Mouse (Mus musculus) forebrain, embryonic 13.5 days (tissue): ENCODE measurements around the gene Ppp2r1b. TPM values are rescaled to one million over a fixed set of nuclear protein-coding genes. Genes with fewer than 3 reads are reported as not detected.

ENCODE experiments used
- ATAC-seq: fragments of 200-750 bp; cut with Nextera tagmentation; 2 replicates; pipeline ENCODE4 v1.8.0; 2017
- H3K27ac ChIP-seq: fragments of 300-500 bp; sonication (generic); 2 replicates; pipeline ENCODE4 v1.5.1; 2015; ENCODE audit warnings: inconsistent platforms, mild to moderate bottlenecking, moderate library complexity
- H3K27me3 ChIP-seq: fragments of 300-500 bp; sonication (generic); 2 replicates; pipeline ENCODE4 v1.6.1; 2015; ENCODE audit warnings: mild to moderate bottlenecking, inconsistent platforms
- H3K36me3 ChIP-seq: fragments of 300-500 bp; sonication (generic); 2 replicates; pipeline ENCODE4 v1.6.1; 2015; ENCODE audit warnings: mild to moderate bottlenecking, inconsistent platforms; ENCODE audit not compliant: poor library complexity, severe bottlenecking
- H3K4me1 ChIP-seq: fragments of 300-500 bp; sonication (generic); 2 replicates; pipeline ENCODE4 v1.6.1; 2015; ENCODE audit warnings: inconsistent platforms
- H3K4me2 ChIP-seq: fragments of 300-500 bp; sonication (generic); 2 replicates; pipeline ENCODE4 v1.6.1; 2015; ENCODE audit warnings: inconsistent platforms, mild to moderate bottlenecking, moderate library complexity
- H3K4me3 ChIP-seq: fragments of 300-500 bp; sonication (generic); 2 replicates; pipeline ENCODE4 v1.5.1; 2015; ENCODE audit warnings: mild to moderate bottlenecking, inconsistent platforms
- H3K9ac ChIP-seq: fragments of 300-500 bp; sonication (generic); 2 replicates; pipeline ENCODE4 v1.6.1; 2015; ENCODE audit warnings: mild to moderate bottlenecking, inconsistent platforms
- H3K9me3 ChIP-seq: fragments of 300-500 bp; sonication (generic); replicated peaks from 2 replicates; pipeline ENCODE4 v1.6.1; 2016; ENCODE audit warnings: inconsistent platforms
- WGBS: fragments of 180-500 bp; shearing (Covaris S2); methylation state at CpG from one replicate; pipeline ENCODE4 v1.1.7; 2015; 5-methylcytosine and 5-hydroxymethylcytosine counted together
- polyA plus RNA-seq: library from polyadenylated mRNA; unstranded; fragments of >200 nt; fragmentation: Nextera tagmentation; extraction: Ambion mirVana; gene quantifications from 2 replicates; pipeline ENCODE4 v1.2.1, GENCODE M21; 2015

The Ppp2r1b gene
- polyA plus RNA-seq, result 86.3 and 89.7 TPM in 2 replicates

DNA sequence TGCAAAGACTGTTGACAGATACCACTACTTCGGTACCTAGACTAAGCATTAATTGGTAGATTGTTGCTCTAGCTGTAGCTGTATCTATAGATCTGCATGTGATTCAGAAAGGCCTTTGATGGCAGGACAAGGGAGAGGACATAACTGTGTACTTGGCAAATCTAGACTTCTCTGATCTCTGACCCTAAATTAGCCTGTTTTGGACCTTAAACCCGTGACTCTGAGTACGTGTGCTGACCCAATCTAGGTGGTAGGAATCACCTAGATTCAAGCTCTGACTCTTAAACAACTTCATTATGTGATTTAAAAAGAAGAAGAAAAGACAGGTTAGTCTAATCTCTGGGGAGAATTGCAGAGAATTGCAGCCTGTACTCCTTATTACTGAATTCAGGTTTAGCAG is at the start of gene Ppp2r1b:
Ppp2r1b (plus strand) TSS at position 221 of the 400 bp plus-strand sequence.
- no peaks in the 10 kb centered on the region for H3K4me1 ChIP-seq
- H3K4me2 ChIP-seq, result no peak within 1 kb of the TSS
- 96% methylated on average over 3 of the region's 3 CpGs for WGBS
- H3K27ac ChIP-seq, result no peak within 1 kb of the TSS
- no peaks in the 10 kb centered on the region for H3K9me3 ChIP-seq
- peaks cover 18% of the 10 kb centered on the region for H3K36me3 ChIP-seq
- no peak within 1 kb of the TSS for H3K4me3 ChIP-seq
- H3K9ac ChIP-seq, result no peak within 1 kb of the TSS
- H3K27me3 ChIP-seq, result no peaks in the 10 kb centered on the region
- ATAC-seq, result no peak

DNA sequence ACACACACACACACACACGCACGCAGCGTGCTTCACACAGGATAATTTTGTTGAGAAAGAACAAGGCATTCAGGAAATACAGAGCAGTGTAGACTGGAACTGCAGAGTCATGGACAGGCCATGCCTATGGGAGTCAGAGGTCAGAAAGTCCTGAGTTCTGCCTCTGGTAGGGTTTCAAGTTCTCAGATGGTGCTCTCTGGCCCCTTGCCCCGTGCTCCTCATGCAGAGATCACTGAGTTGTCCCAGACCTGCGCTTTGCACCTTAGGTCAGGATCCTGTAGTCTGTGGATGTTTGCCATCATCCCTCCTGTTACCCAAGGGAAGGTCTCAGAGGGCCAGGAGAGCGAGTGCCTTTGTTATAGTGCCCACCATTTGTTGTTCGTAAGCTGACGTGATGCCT is 48.3 kb upstream of the Ppp2r1b start:
- Histone ChIP-seq H3K4me2 (no peak overlapping the region), H3K27ac (no peak overlapping the region), H3K4me3 (no peak overlapping the region), H3K4me1 (no peaks in the 10 kb centered on the region), H3K9ac (no peak overlapping the region), H3K27me3 (no peaks in the 10 kb centered on the region), H3K9me3 (no peaks in the 10 kb centered on the region), H3K36me3 (peaks cover 63% of the 10 kb centered on the region)
- WGBS, result 91% methylated on average over 8 of the region's 8 CpGs
- ATAC-seq, result no peak

DNA sequence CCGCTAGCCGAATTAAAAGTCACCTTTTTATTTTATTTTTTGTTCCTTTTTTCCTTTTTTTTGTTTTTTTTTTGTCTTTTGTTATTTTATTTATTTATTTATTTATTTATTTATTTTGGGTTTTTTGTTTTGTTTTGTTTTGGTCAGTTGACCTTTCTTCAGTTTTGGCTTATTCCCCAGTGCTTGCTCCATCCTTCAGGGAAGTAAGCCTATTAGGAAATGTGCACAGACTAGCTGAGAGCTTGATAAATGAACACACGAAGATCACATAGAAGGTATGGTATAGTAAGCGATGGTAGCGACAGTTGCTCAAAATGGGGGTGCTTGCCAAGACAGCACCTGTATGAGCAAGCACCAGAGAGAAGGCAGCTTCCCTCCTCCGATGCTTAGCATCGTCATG is 47.5 kb upstream of the Ppp2r1b start:
- Histone ChIP-seq H3K9ac (no peak overlapping the region), H3K36me3 (peaks cover 62% of the 10 kb centered on the region), H3K4me2 (no peak overlapping the region)

DNA sequence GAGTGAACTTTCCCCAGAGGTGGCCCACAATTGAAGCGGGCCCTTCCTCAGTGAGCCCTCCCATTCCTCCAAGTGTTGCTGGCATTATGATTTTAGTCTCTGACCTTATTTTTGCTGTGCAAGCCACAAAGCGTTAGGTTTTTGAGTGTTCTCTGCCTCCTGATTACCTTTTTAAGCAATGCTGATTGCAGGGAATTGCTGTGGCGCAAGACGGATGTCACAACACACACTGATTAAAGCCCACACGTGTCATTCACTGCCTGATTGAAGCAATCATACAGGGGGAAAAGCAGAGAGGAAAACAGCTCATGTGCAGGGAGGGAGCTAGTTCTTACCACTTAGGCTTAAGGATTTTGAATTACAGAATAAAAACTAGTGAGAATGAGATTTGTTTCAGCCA is 46.7 kb upstream of the Ppp2r1b start:
- H3K27me3 ChIP-seq, result no peaks in the 10 kb centered on the region
- 73% methylated on average over 5 of the region's 5 CpGs for WGBS
- H3K36me3 ChIP-seq, result peaks cover 66% of the 10 kb centered on the region
- no peak overlapping the region for H3K4me3 ChIP-seq
- H3K4me1 ChIP-seq, result no peaks in the 10 kb centered on the region
- H3K9ac ChIP-seq, result no peak overlapping the region
- no peak for ATAC-seq
- no peaks in the 10 kb centered on the region for H3K9me3 ChIP-seq
- no peak overlapping the region for H3K4me2 ChIP-seq
- H3K27ac ChIP-seq, result no peak overlapping the region

More for the DNA sequence above, 47.5 kb upstream of the Ppp2r1b start:
- H3K9me3 ChIP-seq, result no peaks in the 10 kb centered on the region
- ATAC-seq, result no peak
- no peak overlapping the region for H3K27ac ChIP-seq
- H3K4me3 ChIP-seq, result no peak overlapping the region
- no peaks in the 10 kb centered on the region for H3K27me3 ChIP-seq
- H3K4me1 ChIP-seq, result no peaks in the 10 kb centered on the region
- 96% methylated on average over 7 of the region's 7 CpGs for WGBS

DNA sequence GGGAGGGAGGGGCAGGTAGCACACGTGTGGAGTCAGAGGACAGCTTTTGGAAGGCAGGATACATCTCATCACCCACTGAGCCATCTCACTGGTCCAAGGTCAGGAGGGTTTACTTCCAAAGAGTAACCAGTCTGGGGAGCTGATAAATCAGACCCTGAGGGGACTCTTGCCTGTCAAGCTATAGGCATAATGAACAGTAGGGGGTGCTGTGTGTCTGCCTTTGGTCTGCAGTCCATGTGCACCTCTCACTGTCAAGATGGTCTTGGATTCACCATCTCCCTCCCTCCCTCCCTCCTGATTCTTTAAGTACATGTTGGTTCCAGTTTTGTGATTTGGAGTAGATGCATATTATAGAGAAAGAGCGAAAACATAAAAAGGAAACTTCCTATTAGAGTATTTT is 44.1 kb upstream of the Ppp2r1b start:
- Histone ChIP-seq H3K4me1 (no peaks in the 10 kb centered on the region), H3K27ac (no peak overlapping the region), H3K9me3 (no peaks in the 10 kb centered on the region), H3K36me3 (peaks cover 71% of the 10 kb centered on the region), H3K9ac (no peak overlapping the region), H3K4me2 (no peak overlapping the region), H3K27me3 (no peaks in the 10 kb centered on the region), H3K4me3 (no peak overlapping the region)
- ATAC-seq, result peak; percentile 51; the same call in 1 of the 2 replicates
- WGBS, result 73% methylated on average over 2 of the region's 2 CpGs

DNA sequence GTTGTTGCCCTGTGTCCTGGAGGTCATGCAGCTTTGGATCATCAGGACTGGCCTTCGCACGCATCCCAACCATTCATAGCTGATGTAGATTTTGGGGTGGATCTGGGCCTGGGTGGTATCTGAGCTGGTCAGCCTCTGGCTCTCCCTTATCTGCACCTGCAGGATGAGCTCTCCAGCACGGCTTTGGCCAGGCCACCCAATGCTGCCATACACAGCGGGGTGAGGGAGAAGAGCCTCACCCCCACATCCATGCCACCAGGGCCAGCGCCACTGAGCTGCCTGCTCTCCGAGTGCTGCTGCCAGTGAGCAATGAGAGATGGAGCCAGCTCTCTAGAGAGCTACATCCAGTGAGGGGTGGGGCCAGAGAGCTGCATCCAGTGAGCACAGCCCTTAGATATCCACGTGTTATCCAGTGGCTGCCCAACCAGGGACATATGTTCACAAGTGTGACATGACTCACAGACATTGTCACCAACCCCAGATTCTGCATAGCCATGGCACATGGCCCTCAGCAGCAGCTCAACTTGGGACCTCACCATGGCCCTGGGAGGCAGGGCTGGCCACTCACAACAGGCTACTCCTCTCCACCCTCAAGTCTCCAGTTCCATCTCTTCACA is 41.9 kb upstream of the Ppp2r1b start:
- no peak overlapping the region for H3K27ac ChIP-seq

DNA sequence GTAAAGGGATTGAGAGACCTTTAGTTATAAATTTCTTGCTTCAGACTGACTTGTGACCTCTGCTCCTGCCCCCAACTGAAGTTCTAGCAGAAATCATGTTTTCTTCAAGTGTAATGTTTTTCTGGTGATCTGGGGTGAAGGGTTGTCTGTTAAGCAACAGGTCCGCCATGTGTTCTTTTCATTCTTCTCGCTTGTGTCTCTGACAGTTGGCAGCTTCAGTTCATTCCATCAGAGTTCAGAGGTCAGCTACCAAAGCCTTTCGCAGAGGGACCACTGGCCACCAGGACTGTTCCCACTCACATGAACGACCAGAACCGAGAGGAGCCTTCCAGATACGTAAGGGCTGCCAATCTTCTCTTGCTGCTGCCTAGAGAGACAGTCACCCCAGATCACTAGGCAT is 36.6 kb upstream of the Ppp2r1b start:
- peaks cover 78% of the 10 kb centered on the region for H3K36me3 ChIP-seq
- WGBS, result 86% methylated on average over 6 of the region's 6 CpGs
- ATAC-seq, result no peak

More for the DNA sequence above, 41.9 kb upstream of the Ppp2r1b start:
- Histone ChIP-seq H3K9ac (no peak overlapping the region), H3K9me3 (no peaks in the 10 kb centered on the region), H3K27me3 (no peaks in the 10 kb centered on the region), H3K4me2 (no peak overlapping the region), H3K4me1 (no peaks in the 10 kb centered on the region), H3K36me3 (peaks cover 78% of the 10 kb centered on the region), H3K4me3 (no peak overlapping the region)
- no peak for ATAC-seq
- 91% methylated on average over 7 of the region's 7 CpGs for WGBS

DNA sequence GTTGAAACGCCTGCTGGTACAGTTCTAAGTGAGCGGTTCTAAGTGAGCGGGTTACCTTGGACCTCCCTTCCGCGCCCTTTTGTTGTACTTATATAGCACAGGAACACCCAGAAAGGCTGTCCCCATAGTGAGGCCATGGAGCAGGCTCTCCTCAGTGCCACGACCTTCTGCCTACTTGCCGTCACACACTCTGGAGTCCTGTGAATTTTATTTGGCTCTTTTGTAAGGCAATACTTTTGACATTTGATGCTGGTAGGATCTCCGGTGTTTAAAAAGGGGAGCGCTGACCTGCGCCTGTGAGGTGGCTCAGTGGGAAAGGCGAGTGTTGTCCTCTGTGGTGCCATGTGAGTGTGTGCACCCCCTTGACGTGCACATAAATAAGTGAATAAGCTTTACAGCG is 36.0 kb upstream of the Ppp2r1b start:
- no peak overlapping the region for H3K27ac ChIP-seq
- peaks cover 78% of the 10 kb centered on the region for H3K36me3 ChIP-seq
- ATAC-seq, result no peak
- no peak overlapping the region for H3K9ac ChIP-seq
- 0 out of 2 replicates have a peak, but pooled peaks cover 2% of the 10 kb centered on the region for H3K9me3 ChIP-seq
- no peak overlapping the region for H3K4me3 ChIP-seq
- WGBS, result 91% methylated on average over 13 of the region's 13 CpGs
- no peaks in the 10 kb centered on the region for H3K4me1 ChIP-seq
- H3K4me2 ChIP-seq, result no peak overlapping the region
- H3K27me3 ChIP-seq, result no peaks in the 10 kb centered on the region

More for the DNA sequence above, 36.6 kb upstream of the Ppp2r1b start:
- no peak overlapping the region for H3K9ac ChIP-seq
- no peaks in the 10 kb centered on the region for H3K27me3 ChIP-seq
- no peak overlapping the region for H3K27ac ChIP-seq
- no peak overlapping the region for H3K4me3 ChIP-seq
- no peak overlapping the region for H3K4me2 ChIP-seq
- H3K4me1 ChIP-seq, result no peaks in the 10 kb centered on the region
- H3K9me3 ChIP-seq, result no peaks in the 10 kb centered on the region

DNA sequence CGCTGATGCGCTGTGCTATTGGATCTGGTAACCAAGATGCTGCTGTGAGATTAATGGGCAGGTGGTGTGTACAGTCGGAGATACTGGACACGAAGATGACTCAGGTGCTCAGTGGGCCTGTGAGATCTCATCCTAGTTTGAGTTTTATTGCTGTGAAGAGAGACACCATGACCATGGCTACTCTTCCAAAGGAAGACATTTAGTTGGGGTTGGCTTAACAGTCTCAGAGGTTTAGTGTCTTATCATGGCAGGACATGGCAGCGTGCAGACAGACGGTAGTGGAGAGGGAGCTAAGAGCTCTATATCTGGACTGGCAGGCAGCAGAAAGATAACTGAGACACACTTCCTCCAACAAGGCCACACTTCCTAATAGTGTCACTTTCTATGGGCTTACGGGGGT is 33.9 kb upstream of the Ppp2r1b start:
- Histone ChIP-seq H3K9ac (no peak overlapping the region), H3K36me3 (peaks cover 72% of the 10 kb centered on the region), H3K27ac (no peak overlapping the region), H3K27me3 (no peaks in the 10 kb centered on the region), H3K9me3 (0 out of 2 replicates have a peak, but pooled peaks cover 3% of the 10 kb centered on the region), H3K4me3 (no peak overlapping the region), H3K4me2 (no peak overlapping the region), H3K4me1 (no peaks in the 10 kb centered on the region)
- ATAC-seq, result no peak
- WGBS, result 96% methylated on average over 7 of the region's 7 CpGs

DNA sequence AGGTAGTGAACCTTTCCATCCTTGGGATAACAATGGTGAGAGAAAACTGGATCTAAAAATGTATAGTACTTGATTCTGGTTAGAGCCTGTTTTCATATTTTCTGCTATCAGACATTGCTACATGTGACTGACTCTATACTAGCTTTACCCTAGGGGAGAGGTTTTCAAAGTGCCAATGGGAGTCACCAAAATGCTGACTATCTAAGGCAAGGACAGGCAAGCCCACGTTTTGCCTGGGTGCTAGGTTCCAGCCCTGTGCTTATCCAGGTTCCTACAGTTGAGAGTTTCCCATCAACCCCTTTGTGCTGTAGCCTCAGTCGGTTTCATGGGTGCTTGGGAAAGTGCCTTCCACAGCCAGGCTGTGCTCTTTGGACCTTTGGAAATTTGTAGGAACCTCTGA is 33.4 kb upstream of the Ppp2r1b start:
- 75% methylated on average over 2 of the region's 2 CpGs for WGBS
- peaks cover 74% of the 10 kb centered on the region for H3K36me3 ChIP-seq

DNA sequence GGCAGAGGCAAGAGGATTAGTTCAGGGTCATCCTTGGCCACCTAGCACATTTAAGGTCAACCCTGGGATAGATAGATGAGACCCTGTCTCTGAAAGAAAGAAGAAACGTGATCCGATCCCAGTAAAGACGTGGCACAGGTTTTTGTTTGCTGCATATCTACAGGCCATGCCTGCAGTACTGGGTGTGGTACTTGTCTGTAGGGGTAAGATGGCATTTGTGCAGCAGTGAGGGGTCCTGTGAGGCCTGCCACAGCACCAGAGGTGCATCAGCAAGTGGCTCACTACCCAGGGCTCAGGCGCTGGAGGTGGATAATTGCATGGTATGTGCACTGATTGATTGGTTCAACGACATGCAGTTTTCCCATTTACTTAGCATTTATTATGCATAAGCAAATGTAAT is 31.3 kb upstream of the Ppp2r1b start:
- WGBS, result 91% methylated on average over 5 of the region's 5 CpGs

More for the DNA sequence above, 33.4 kb upstream of the Ppp2r1b start:
- no peak overlapping the region for H3K4me2 ChIP-seq
- no peaks in the 10 kb centered on the region for H3K4me1 ChIP-seq
- H3K9ac ChIP-seq, result no peak overlapping the region
- H3K27me3 ChIP-seq, result no peaks in the 10 kb centered on the region
- 0 out of 2 replicates have a peak, but pooled peaks cover 3% of the 10 kb centered on the region for H3K9me3 ChIP-seq
- no peak overlapping the region for H3K27ac ChIP-seq
- ATAC-seq, result no peak
- no peak overlapping the region for H3K4me3 ChIP-seq

DNA sequence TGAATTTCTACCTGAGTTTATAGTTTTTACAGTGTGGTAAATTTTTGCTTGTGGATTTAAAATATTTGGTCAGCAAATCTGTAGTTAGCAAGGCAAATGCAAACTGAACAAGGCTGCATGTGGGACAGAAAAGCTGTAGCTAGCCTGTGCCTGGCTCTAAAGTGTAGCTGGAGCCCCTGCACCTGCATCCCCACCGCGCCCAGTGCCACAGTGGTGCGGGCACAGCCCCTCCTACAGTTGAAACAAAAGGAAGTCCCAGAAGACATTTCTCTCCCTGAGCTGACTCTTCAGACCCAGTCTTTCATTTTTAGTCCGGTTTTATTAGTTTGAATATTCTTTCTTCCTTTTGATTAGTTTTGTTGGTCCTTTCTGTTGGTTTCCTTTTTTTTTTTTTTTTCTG is 29.4 kb upstream of the Ppp2r1b start:
- H3K9ac ChIP-seq, result no peak overlapping the region
- no peaks in the 10 kb centered on the region for H3K27me3 ChIP-seq
- H3K4me1 ChIP-seq, result no peaks in the 10 kb centered on the region
- peaks cover 60% of the 10 kb centered on the region for H3K36me3 ChIP-seq
- no peak overlapping the region for H3K4me3 ChIP-seq
- no peak overlapping the region for H3K27ac ChIP-seq
- ATAC-seq, result no peak
- no peak overlapping the region for H3K4me2 ChIP-seq
- WGBS, result 98% methylated on average over 4 of the region's 4 CpGs
- 0 out of 2 replicates have a peak, but pooled peaks cover 3% of the 10 kb centered on the region for H3K9me3 ChIP-seq

More for the DNA sequence above, 31.3 kb upstream of the Ppp2r1b start:
- Histone ChIP-seq H3K27ac (no peak overlapping the region), H3K9ac (no peak overlapping the region), H3K4me1 (no peaks in the 10 kb centered on the region), H3K9me3 (0 out of 2 replicates have a peak, but pooled peaks cover 3% of the 10 kb centered on the region), H3K27me3 (no peaks in the 10 kb centered on the region), H3K4me3 (no peak overlapping the region), H3K36me3 (peaks cover 67% of the 10 kb centered on the region), H3K4me2 (no peak overlapping the region)
- no peak for ATAC-seq

DNA sequence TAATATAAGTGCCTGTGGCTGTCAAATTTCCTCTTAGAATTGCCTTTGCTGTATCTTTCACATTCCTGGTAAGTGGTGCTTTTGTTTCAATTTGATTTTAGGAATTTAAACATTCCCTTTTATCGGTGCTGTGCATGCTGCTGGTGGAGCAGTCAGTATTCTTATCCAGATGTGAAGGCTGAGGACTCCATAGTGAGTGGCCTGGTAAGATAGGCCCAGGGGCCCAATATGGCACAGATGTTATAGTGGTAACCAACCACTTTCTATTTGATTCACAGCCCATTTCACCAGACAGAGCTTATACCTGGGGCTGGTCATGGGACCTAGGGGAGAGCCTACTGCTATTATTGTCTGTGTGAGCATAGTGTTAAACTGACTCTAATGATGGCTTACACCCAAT is 28.6 kb upstream of the Ppp2r1b start:
- no peak for ATAC-seq
- 90% methylated on average over 1 of the region's 1 CpGs for WGBS
- Histone ChIP-seq H3K4me3 (no peak overlapping the region), H3K27ac (no peak overlapping the region), H3K9me3 (0 out of 2 replicates have a peak, but pooled peaks cover 3% of the 10 kb centered on the region), H3K36me3 (peaks cover 54% of the 10 kb centered on the region), H3K4me2 (no peak overlapping the region), H3K4me1 (no peaks in the 10 kb centered on the region), H3K27me3 (no peaks in the 10 kb centered on the region), H3K9ac (no peak overlapping the region)
